Mouse (Mus musculus): ENCODE measurements around the gene Nebl. TPM values are rescaled to one million over a fixed set of nuclear protein-coding genes. Genes with fewer than 3 reads are reported as not detected.
"Not testable (repeated sequence)": the region's sequence is repeated elsewhere in the genome, so short reads cannot be mapped to it uniquely, and the experiment has no call there.

The Nebl gene
- total RNA-seq, 2 experiments from 2014 or later: 0.80 to 0.88 TPM

DNA sequence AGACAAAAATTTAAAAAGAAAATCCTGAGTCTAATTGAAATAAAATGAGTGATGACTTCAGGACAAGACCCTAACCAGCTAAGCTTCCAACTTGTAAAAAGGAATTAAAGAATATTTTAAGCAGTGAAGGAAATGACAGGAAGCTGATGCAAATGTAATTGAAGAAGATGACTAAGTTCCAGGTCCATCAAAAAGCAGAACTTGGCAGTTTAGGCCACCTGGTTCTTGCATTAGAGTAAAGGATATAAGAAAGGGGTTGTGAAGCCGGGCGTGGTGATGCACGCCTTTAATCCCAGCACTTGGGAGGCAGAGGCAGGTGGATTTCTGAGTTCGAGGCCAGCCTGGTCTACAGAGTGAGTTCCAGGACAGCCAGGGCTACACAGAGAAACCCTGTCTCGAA lies 436.0 kb downstream of the Nebl start:
- not testable (repeated sequence) for DNase-seq (ENCODE audit: low spot score in 2 of 2)

Small RNAs within 50 kb of the gene (microRNA-seq; reads per million reads assigned to microRNA genes)
- gene Mir6419: not detected
